Mouse (Mus musculus) megakaryocyte-erythroid progenitor cell, adult 5 weeks (primary cell): Measurements from ENCODE around the gene Bmp8a. TPM values are rescaled to one million over a fixed set of nuclear protein-coding genes. Genes with fewer than 3 reads are reported as not detected.

ENCODE experiments used
- polyA plus RNA-seq: library from polyadenylated mRNA; stranded (reverse); fragments of >175 nt; gene quantifications from 2 replicates; pipeline ENCODE4 v1.2.3, GENCODE M21; 2012

The Bmp8a gene
- 0.27 and 0.50 TPM in 2 replicates for polyA plus RNA-seq

DNA sequence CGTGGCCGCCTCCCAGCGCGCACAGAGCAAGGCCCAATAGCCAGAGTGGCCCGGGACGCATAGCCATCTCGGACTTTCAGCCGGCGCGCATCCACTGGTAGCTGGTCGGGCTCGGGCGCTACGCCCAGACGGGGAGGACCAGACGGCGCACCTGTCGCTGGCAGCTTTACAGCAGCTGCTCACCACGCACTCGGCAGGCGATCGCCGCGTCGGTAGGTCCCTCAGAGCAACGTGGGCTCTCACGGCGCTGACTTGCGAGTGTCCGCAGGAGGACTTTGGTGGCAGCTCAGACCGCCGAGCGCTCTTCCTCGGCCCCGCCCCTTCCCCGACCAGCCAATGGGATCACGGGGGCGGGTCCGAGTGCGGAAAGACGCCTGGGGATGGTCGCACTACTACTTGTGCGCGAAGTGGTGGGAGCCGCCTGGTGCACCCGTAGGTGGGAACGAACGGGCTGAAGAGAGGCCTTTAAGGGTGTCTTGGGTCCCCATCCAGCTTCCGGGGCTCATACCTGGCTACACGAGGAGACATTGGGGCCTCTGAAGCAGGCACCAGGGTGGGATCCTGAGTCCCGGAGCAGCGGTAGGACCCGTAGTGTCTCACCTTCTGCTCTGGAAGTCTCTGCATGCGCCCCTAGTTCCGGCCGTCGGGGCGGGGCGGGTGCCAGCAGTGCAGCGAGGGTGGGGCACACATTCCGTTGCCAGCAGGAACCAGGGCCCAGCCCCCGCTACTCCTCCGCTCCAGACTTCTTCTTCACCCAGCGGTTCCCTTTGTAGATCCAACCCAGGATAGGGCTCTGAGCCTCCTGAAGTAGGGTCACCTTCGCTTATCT, at the start of gene Bmp8a:
Gene Bmp8a, minus strand, starts transcription at position 611 of the 829 bp plus-strand sequence.

GRCm38 (mm10) chr4:123323534-123323933, 19.5 kb downstream of the Bmp8a start, which contains the start of gene Oxct2a:
Oxct2a (minus strand) TSS chr4:123323634.

Other genes starting within 250 kb of the Bmp8a start
- not detected in 2 replicates for gene Bmp8b, start 238.1 kb downstream of the Bmp8a start, polyA plus RNA-seq
- not detected in 2 replicates for gene Oxct2b, start 227.0 kb downstream of the Bmp8a start, polyA plus RNA-seq
- 12.9 and 15.8 TPM in 2 replicates for gene Ppie, start 203.3 kb downstream of the Bmp8a start, polyA plus RNA-seq
- gene Hpcal4, start 160.0 kb downstream of the Bmp8a start, polyA plus RNA-seq = not detected in 2 replicates
- not detected in 2 replicates for gene Nt5c1a, start 141.7 kb downstream of the Bmp8a start, polyA plus RNA-seq
- 0.16 and 0.43 TPM in 2 replicates for gene Heyl, start 109.7 kb downstream of the Bmp8a start, polyA plus RNA-seq
- gene Pabpc4, start 80.9 kb downstream of the Bmp8a start, polyA plus RNA-seq = 714 and 746 TPM in 2 replicates
- gene Oxct2a, start 19.6 kb downstream of the Bmp8a start, polyA plus RNA-seq = 0.03 and 0.15 TPM in 2 replicates